Mouse (Mus musculus) bone marrow macrophage, adult 2 months (primary cell): ENCODE data around the gene Zfp445.

Source experiments
- CTCF ChIP-seq: IDR thresholded peaks from 2 replicates; pipeline ENCODE4 v1.5.1; 2012; ENCODE audit warnings: low read depth, mild to moderate bottlenecking, low read length, moderate library complexity
- POLR2A ChIP-seq: IDR thresholded peaks from 2 replicates; pipeline ENCODE4 v1.6.1; 2012; ENCODE audit warnings: mild to moderate bottlenecking, low read depth, low read length, borderline replicate concordance

DNA sequence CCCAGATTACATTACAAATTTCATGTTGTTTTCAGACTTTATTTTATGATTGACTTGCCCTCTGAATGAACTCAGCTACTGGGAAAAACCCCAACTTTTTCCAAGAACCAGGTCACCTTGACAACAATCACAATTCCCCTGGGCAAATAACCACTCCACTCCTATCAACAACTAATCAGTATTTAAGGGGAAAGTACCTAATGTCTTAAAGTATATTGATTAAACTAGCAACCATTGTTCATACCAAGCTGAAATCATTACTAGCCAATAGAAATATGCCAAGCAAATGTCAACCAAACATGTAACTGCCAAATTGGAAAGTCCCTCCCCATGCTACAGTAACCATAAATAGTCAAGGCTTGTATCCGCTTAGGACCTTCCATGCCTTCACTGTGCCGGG lies 9.3 kb upstream of the Zfp445 start:
- TF ChIP-seq CTCF = no peak
- TF ChIP-seq POLR2A = no peak
